Mouse (Mus musculus) cerebellum, adult (tissue): Measurements from ENCODE around the gene Rnf157.

ENCODE experiments used
- ATAC-seq: cut with Nextera tagmentation; 2 replicates; pipeline ENCODE4 v1.9.2; 2017; ENCODE audit warnings: mild to moderate bottlenecking, moderate library complexity, mixed read lengths; ENCODE audit not compliant: insufficient number of reproducible peaks, low FRiP score, low TSS enrichment

Gene Rnf157

GRCm38 (mm10) chr11:116347955-116348354 is 64.9 kb downstream of the Rnf157 start:
- no peak for ATAC-seq

DNA sequence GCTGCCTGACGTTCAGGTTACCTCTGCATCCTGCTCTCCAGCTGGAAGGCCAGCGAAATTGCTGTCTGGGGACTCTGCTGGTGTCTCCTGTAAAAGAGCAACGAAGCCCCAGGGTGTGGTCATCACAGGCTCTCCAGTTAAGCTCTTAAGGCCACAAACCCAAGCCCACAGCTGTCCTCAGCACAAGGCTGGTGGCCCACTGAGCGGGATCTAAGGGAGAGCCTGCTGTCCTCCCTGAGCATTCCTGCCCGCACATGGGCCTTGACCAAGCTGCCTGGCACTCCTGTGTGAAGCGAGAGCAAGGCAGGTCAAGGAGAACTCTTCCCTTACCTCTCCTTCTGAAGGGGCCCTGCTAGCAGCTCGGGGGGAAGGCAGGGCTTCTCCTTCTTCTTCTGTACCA is 65.8 kb downstream of the Rnf157 start:
- no peak for ATAC-seq

GRCm38 (mm10) chr11:116342069-116342791 is 70.6 kb downstream of the Rnf157 start:
- no peak for ATAC-seq

DNA sequence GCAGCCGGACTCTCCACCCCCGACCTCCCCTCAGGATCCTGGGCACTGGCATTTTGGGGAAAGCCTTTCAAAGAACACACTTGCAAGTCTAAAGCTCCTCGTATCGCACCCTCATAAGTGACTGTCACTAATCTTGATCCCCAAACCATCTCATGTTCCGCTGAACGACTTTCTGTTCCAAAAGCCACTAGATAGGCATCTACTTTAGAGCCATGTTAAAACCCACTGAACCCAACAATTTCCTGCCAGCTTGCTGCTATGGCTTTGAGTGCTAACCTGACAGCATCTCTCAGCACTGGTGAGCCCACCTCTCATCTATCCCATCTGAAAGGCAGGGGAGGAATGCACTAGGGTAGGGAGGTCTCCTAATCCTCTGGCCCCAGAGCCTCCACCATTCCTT is 75.3 kb downstream of the Rnf157 start:
- no peak for ATAC-seq

- ATAC-seq, result no peak
Measured at GRCm38 (mm10) chr11:116337000-116337399, 75.8 kb downstream of the Rnf157 start.

DNA sequence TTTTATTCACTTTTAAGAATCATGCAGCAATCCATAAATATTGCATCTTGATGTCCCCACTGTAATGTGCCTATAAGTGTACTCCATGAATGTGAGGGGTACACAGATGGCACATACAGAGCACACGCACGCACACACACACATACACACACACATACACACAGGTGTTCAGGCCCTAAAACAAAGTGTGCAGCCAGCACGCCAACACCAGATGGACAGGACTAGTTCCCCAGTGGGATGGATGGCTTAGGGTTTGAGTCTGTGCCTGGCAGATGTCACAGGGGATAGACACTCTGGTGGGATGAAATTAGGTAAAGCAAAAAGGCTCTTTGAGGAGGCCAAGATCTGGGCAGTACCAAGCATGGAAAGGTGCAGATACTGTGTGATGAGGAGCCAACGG is 76.4 kb downstream of the Rnf157 start:
- ATAC-seq, result no peak

DNA sequence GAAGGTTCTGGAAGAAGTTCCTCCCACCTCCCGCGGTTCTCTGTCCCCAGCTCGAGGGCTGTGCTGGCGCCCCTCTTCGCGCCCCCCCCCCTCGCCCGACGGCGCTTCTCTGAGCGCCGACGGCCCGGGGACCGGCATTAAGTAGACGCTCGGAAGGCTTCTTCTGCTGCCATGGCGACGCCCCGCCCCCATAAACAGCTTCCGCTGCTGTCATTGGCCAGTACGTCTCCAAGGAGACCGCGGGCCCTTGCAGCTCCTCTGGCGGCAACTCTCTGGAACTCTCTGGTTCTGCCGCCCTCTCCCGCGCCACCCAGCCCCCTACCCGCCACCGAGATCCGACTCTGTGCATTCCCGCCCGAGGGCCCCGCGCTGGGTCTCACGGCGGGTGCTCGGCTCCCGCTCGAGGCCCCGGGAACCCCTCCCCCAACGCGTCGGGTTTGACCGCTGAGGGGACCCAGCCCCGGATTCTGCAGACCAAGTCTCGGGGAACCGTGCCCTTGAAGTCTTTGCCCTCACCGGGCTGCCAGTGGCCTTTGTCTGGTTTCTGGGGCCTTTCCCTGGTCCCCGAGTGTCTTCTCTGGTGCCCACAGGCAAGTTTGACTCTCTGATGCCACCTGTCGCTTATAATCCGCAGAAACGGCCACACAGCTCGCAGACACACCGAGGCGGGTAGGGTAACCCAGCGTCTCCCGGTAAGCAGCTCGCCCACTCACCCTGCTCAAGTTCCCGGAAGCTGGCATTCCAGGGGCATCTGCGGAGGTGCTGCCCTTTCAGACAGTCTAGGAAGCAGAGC is 77.4 kb downstream of the Rnf157 start, which contains the start of gene Foxj1:
Gene Foxj1 (minus strand): TSS at position 156 of the 793 bp plus-strand sequence.
- ATAC-seq, result 0 out of 2 replicates have a peak, but pooled peaks have one; percentile 64

DNA sequence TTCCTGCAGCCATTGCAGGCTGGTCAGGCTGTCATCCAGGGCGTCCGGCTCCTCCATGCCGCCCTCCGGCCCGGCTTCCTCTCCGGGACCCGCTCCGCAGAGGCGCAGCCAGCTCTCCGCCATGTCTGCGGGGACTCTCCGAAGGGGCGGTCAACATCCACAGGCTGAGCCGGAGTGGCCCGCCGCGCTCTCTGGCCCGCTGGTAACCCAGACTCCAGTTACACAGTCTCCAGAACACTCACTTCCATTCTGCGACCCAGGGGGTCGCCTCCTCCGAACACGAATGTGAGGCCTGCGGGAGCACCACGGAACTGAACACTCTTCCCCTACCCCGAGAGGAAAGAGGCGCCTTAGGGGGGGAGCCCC is 78.4 kb downstream of the Rnf157 start:
- ATAC-seq, result no peak

- no peak for ATAC-seq
Measured at GRCm38 (mm10) chr11:116333526-116334416, 79.1 kb downstream of the Rnf157 start.

- no peak for ATAC-seq
Measured at GRCm38 (mm10) chr11:116332983-116333270, 79.9 kb downstream of the Rnf157 start.

DNA sequence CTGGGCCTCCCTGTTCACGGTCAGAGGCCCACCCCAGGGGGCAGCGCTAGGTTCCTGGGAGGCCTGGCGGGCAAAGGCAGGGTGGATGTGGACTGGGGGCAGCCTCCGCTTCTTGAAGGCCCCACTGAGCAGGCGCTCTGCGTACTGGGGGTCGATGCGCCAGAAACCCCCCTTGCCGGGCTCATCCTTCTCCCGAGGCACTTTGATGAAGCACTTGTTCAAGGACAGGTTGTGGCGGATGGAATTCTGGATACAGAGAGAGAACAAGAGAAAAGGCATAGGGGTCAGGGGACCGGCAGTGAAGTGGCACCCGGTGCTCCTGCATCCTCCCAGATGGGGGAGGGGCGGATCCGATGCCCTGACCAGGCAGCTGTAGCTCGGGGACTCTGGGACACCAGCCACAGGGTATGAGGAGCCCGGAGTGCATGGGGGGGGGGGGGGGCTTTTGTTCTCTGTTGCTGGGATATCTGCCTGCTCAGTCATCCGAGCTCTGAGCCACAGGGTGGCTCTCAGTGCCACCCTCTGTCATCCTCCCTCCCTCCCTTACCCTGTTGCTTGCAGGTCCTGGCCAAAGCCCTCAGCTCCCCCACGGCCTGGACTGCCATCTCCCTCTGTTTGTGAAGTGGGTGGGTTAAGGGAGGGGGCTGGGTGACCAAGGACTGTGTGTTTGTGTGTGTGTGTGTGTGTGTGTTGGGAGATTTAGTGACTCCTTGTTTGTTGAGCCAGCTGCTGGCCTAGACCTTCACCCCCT is 80.4 kb downstream of the Rnf157 start:
- no peak for ATAC-seq

- ATAC-seq, result no peak
Measured at GRCm38 (mm10) chr11:116330211-116330518, 82.7 kb downstream of the Rnf157 start.

DNA sequence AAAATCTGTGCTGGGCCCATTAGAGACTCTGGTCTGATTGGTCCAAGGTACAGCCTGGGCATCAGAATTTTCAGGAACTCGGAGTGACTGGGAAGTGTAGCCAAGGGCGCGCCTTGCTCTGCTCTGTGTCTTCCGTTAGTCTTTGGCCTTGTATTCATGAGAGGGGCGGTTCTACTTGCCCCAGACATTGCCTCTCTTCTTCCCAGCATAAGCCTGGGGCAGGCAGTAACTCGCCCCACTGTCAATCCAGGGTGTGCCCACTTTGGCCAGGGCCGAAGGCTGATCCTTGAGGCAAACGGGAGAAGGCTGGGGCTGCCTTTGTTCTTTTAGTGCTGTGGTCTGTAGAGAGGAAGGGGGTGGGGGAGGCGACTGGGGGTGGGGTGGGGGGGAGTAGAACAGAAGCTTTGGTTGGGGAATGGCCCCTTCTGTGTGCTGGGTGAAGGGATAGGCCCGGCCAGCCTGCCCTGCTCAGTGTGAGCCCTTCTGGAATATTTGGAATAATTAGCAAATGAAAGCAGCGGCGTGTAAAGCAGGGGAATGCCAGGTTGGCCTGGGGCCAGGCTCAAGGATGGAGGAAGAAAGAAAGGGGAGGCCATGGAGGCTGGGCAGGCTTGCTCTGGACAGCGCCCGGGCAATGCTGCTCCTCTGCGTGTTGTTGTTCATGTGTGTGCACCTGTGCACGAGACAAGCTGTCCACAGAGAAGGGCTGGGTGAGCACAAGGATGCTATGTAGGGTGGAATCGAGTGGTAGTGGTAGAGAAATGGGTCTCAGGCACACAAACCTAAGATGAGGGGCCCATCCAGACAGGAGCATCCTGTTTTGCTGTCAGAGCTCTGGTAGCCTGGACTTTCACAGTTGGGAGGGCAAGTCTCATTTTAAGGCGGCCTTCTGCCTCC is 83.3 kb downstream of the Rnf157 start:
- no peak for ATAC-seq

DNA sequence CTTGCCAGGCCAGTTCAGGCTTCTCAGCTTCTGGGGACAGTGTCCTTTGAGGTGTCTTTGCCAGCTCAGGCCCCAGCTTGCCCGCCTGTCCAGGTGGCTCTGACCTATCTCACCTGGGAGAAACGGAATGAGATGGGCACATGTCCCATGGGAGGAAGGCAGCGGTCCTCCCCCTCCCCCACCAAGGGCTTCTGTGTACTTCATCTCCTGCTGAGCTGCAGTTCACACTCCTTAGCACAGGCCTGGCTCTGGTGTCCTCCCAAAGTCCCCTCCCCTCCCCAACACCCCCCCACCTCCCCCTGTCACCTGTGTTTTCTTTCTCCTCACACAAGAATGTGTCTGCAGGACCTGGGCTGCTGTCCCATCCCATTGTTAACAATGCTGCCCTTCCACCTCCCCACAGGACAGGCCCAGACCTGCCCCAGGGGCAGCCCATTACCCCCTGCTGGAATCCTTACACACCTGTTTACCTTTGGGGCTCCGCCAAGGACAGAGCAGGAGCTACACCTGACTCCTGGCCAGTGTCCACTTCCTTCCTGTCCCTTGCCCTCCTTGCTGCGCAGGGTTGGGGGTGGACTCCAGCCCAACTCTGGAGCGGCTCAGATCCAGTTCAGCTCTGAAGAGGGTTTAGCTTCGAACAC is 85.7 kb downstream of the Rnf157 start:
- ATAC-seq, result no peak

DNA sequence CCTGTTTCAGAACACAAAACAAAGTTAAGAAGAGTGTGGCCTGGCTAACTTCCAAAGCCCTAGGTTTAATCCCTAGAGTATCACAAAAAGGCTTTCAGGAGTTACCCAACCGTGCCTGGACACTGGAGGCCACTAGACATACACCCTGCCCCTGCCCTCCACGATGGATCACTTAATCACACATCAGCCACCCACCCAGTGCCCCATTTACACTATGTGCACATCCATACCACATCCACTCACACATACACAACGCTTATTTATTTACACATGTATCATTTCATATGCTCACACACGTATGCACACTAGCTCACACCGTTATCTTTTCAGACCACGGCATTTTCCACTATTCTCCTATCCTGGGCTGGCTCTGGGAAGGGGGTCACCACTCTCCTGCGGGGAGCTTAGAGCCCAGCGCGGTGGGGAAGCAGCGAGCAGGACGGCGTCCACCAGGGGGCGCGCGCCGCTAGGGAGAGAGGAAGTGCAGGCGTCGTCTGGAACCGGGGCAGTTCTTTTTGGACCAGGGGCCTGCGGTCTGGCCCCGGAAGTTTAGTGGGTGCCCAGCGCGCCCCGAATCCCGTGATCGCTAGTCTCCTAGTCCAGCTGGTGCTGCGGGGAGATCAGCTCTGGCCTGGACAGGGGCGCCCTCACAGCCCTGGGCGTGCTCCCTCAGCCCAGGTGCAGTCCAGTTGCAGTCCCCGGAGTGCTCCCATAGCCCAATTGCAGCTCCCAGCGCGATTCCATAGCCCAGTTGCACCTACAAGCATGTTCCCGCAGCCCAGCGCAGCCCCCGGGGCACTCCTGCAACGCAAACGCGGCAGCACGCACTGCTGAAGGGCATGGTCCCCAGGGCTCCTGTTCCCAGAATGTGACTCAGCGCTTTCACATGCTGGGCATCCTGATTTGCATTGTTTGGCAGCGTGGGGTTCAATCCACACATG is 93.8 kb downstream of the Rnf157 start:
- ATAC-seq, result 0 out of 2 replicates have a peak, but pooled peaks have one; percentile 26

GRCm38 (mm10) chr11:116312359-116312758 is 100.5 kb downstream of the Rnf157 start:
- no peak for ATAC-seq

- ATAC-seq, result no peak
Measured at GRCm38 (mm10) chr11:116311169-116311568, 101.7 kb downstream of the Rnf157 start.

DNA sequence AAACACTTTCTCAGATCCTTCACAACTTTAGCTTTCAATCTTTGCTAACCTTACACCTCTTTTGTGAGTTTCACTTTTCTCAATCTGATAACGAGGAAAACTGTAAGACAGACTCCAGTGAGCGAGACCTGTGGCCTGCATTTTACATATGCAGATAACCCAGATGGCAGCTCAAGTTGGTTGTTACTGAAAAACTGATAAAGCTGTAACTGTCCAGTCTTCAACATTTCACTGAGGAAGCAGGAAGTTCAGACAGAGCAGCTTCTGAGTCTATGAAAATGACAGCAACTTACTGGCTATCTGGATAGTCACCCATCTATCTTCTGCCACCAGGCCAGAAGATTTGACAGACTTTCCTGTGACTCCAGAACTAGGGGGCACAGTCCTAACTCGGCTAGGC is 103.2 kb downstream of the Rnf157 start:
- ATAC-seq, result no peak
